Mouse (Mus musculus) embryonic facial prominence, embryonic 15.5 days (tissue): Measurements from ENCODE around the gene Esyt2. TPM values are rescaled to one million over a fixed set of nuclear protein-coding genes. Genes with fewer than 3 reads are reported as not detected.

ENCODE experiments used
- ATAC-seq: fragments of 200-750 bp; cut with Nextera tagmentation; 2 replicates; pipeline ENCODE4 v1.8.0; 2017; ENCODE audit warnings: low read depth, moderate TSS enrichment; ENCODE audit not compliant: insufficient number of reproducible peaks, low FRiP score, low TSS enrichment
- H3K27ac ChIP-seq: fragments of 300-500 bp; sonication (generic); replicated peaks from 2 replicates; pipeline ENCODE4 v1.5.1; 2015; ENCODE audit warnings: mild to moderate bottlenecking, inconsistent platforms
- H3K27me3 ChIP-seq: fragments of 300-500 bp; sonication (generic); 2 replicates; pipeline ENCODE4 v1.6.1; 2015; ENCODE audit warnings: inconsistent platforms
- H3K36me3 ChIP-seq: fragments of 300-500 bp; sonication (generic); 2 replicates; pipeline ENCODE4 v1.6.1; 2015; ENCODE audit warnings: mild to moderate bottlenecking, inconsistent platforms
- H3K4me1 ChIP-seq: fragments of 300-500 bp; sonication (generic); 2 replicates; pipeline ENCODE4 v1.6.1; 2015; ENCODE audit warnings: inconsistent platforms
- H3K4me2 ChIP-seq: fragments of 300-500 bp; sonication (generic); replicated peaks from 2 replicates; pipeline ENCODE4 v1.6.1; 2015; ENCODE audit warnings: mild to moderate bottlenecking, inconsistent platforms
- H3K4me3 ChIP-seq: fragments of 300-500 bp; sonication (generic); replicated peaks from 2 replicates; pipeline ENCODE4 v1.5.1; 2015; ENCODE audit warnings: mild to moderate bottlenecking, inconsistent platforms
- H3K9ac ChIP-seq: fragments of 300-500 bp; sonication (generic); 2 replicates; pipeline ENCODE4 v1.6.1; 2015; ENCODE audit warnings: inconsistent platforms
- H3K9me3 ChIP-seq: fragments of 300-500 bp; sonication (generic); replicated peaks from 2 replicates; pipeline ENCODE4 v1.6.1; 2016; ENCODE audit warnings: inconsistent platforms
- WGBS: fragments of 180-500 bp; shearing (Covaris S2); methylation state at CpG from one replicate; pipeline ENCODE4 v1.1.7; 2015; 5-methylcytosine and 5-hydroxymethylcytosine counted together
- polyA plus RNA-seq: library from polyadenylated mRNA; unstranded; fragments of >200 nt; fragmentation: Nextera tagmentation; extraction: Ambion mirVana; gene quantifications from 2 replicates; pipeline ENCODE4 v1.2.1, GENCODE M21; 2015

Esyt2 gene
- polyA plus RNA-seq, 1 experiment from 2014 or later: 20.3 TPM

- H3K36me3 ChIP-seq: no peaks in the 10 kb centered on the region
- no peak for ATAC-seq
- H3K27me3 ChIP-seq: no peaks in the 10 kb centered on the region
- WGBS: 88% methylated on average over 1 of the region's 1 CpGs
- H3K4me1 ChIP-seq: no peaks in the 10 kb centered on the region
- H3K9me3 ChIP-seq: no peaks in the 10 kb centered on the region
- no peak overlapping the region for H3K27ac ChIP-seq
- no peak overlapping the region for H3K4me2 ChIP-seq
- no peak overlapping the region for H3K4me3 ChIP-seq
- H3K9ac ChIP-seq: no peak overlapping the region
Observed at GRCm38 (mm10) chr12:116313816-116314215, 32.8 kb downstream of the Esyt2 start.

DNA sequence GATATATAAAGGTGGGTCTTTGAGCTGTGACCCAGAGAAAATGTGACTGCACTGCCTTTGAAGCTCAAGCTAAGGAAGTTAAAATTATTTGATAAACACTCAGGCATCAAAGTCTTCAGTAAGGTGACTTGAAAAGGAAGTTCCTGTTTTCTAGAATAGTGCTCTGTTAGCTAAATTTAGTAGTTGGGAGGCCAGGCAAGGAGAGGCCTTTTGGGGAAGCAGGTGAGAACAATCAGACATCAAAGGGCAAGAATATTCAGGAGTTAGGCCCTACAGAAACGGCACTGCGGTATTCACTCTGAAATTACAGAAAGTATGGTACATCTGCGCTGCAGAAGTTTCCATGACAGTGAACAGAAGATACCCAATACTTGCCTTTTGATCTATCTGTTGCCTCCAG lies 34.5 kb downstream of the Esyt2 start:
- H3K4me2 ChIP-seq: no peak overlapping the region
- no peak for ATAC-seq
- 60% methylated on average over 3 of the region's 3 CpGs for WGBS
- no peak overlapping the region for H3K9ac ChIP-seq
- H3K4me1 ChIP-seq: no peaks in the 10 kb centered on the region
- no peak overlapping the region for H3K27ac ChIP-seq
- H3K36me3 ChIP-seq: no peaks in the 10 kb centered on the region
- H3K9me3 ChIP-seq: no peaks in the 10 kb centered on the region
- no peaks in the 10 kb centered on the region for H3K27me3 ChIP-seq
- no peak overlapping the region for H3K4me3 ChIP-seq

GRCm38 (mm10) chr12:116317818-116318217 lies 36.8 kb downstream of the Esyt2 start:
- WGBS: 64% methylated on average over 1 of the region's 1 CpGs
- Histone ChIP-seq H3K27me3 (no peaks in the 10 kb centered on the region), H3K9me3 (no peaks in the 10 kb centered on the region), H3K4me2 (no peak overlapping the region), H3K4me3 (no peak overlapping the region), H3K27ac (no peak overlapping the region), H3K4me1 (no peaks in the 10 kb centered on the region), H3K36me3 (no peaks in the 10 kb centered on the region), H3K9ac (no peak overlapping the region)
- no peak for ATAC-seq

DNA sequence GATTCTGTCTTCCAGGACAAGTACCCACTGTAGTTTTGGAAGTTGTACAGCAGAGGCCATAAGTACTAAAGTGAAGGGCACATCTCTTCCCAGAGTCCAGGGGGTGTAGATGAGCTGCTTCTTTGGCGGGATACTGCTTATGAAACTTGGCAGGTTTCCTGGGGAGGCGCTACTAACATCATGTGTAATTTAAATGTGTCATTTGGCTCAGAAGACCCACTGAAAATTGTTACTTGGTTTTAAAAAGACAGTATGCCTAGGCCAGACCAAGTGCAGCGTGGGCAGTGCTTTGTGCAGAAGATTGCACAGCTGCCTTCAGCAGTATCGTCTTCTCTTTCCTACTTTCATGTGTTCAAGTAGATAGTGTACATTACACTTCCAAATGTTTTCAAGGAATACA lies 44.5 kb downstream of the Esyt2 start:
- no peak overlapping the region for H3K4me3 ChIP-seq
- peak overlapping the region; percentile 44 for H3K27ac ChIP-seq
- peaks cover 17% of the 10 kb centered on the region; the same call in 1 of the 2 replicates for H3K36me3 ChIP-seq
- no peaks in the 10 kb centered on the region for H3K4me1 ChIP-seq
- H3K27me3 ChIP-seq: no peaks in the 10 kb centered on the region
- no peaks in the 10 kb centered on the region for H3K9me3 ChIP-seq
- no peak overlapping the region for H3K9ac ChIP-seq
- WGBS: 49% methylated on average over 4 of the region's 4 CpGs
- H3K4me2 ChIP-seq: no peak overlapping the region
- no peak for ATAC-seq

DNA sequence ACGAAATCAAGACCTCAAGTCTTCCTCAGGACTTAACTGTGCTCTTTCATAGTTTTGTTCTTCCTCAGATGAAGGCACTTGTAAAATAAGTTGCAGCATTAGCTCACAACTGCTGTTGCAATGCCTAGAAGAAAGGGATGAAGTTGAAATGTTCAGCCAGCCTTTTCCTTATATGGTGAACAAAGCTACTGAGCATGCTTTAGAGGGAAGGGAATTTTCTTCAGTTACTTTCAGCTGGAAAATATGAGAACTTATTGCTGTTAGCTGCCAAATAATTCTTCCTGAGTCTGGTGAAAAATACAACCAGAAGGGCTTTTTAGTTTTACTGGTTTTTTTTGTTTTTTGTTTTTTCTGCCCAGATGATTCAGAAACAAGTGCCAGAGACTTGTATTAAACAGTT lies 45.2 kb downstream of the Esyt2 start:
- Histone ChIP-seq H3K4me3 (no peak overlapping the region), H3K4me1 (no peaks in the 10 kb centered on the region), H3K27ac (peak overlapping the region; percentile 79; the same call in 1 of the 2 replicates), H3K9me3 (no peaks in the 10 kb centered on the region), H3K27me3 (no peaks in the 10 kb centered on the region), H3K9ac (no peak overlapping the region), H3K36me3 (peaks cover 17% of the 10 kb centered on the region; the same call in 1 of the 2 replicates), H3K4me2 (no peak overlapping the region)
- ATAC-seq: no peak; the same call in 1 of the 2 replicates
- 57% methylated on average over 1 of the region's 1 CpGs for WGBS

DNA sequence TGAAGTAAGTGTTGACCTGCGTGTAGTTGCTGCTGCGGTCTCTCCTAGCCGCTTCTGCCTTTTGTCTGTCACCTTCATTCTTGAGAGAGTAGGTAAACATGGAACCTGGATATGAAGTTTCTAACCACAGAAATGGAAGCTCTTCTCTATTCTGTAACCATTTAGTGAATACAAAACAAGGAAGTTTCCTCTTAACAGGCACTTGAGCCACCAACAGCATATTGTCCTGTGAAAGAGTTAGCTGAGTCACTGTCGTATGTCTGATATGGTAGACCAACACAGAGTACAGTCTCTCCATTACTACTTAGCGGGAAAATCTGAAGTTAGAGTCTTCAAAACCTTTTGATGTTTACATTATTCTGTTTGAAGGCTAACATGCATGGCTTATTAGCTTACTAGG lies 53.3 kb downstream of the Esyt2 start:
- Histone ChIP-seq H3K9me3 (no peaks in the 10 kb centered on the region), H3K4me3 (no peak overlapping the region), H3K27me3 (no peaks in the 10 kb centered on the region), H3K4me2 (no peak overlapping the region), H3K36me3 (peaks cover 12% of the 10 kb centered on the region), H3K4me1 (no peaks in the 10 kb centered on the region), H3K9ac (no peak overlapping the region), H3K27ac (no peak overlapping the region)
- ATAC-seq: no peak
- WGBS: 93% methylated on average over 5 of the region's 5 CpGs

DNA sequence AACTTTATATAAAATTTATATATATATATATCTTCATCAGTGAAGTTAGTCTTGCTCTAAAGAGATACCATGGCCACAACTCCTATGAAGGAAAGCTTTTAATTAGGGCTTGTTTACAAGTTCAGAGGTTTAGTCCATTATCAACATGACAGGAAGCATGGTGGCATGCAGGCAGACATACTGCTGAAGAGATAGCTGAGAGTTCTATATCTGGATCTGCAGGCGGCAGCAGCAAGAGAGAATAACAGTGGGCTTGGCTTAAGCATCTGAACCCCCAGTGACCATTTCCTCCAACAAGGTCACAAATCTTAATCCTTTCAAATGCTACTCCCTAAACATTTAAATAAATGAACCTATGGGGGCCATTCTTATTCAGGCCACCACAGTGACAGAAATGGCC lies 59.2 kb downstream of the Esyt2 start:
- 85% methylated on average over 1 of the region's 1 CpGs for WGBS

DNA sequence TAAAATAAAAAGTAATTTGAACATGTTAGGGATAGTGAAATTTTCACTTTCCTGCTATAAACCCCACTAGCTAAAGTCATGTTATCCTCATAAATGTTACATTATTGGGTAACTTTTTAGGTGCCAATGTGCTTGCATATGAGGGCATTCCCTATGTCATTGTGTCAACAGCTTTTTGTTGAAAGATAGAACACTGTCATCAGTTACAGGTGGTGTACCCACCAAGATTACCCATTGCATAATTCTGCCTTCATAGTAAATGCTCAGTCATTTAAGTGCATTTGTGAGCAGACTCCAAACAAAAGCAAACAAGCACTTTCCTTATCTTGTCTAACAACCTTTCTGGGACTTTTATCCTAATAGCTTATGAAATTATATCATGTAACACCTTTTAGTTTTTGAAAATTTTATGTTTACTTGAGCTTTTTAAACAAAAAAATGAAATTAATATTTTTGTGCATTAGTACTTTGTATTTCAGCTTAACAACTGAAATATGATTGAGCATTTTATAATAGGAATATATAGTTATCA lies 67.8 kb downstream of the Esyt2 start:
- peaks cover 14% of the 10 kb centered on the region for H3K36me3 ChIP-seq
- no peak for ATAC-seq
- H3K27me3 ChIP-seq: no peaks in the 10 kb centered on the region

More for the DNA sequence above, 59.2 kb downstream of the Esyt2 start:
- Histone ChIP-seq H3K36me3 (peaks cover 27% of the 10 kb centered on the region), H3K27me3 (no peaks in the 10 kb centered on the region), H3K9ac (no peak overlapping the region), H3K4me3 (no peak overlapping the region), H3K27ac (no peak overlapping the region), H3K9me3 (no peaks in the 10 kb centered on the region), H3K4me2 (no peak overlapping the region), H3K4me1 (no peaks in the 10 kb centered on the region)
- no peak for ATAC-seq

GRCm38 (mm10) chr12:116349376-116349775 lies 68.4 kb downstream of the Esyt2 start:
- no peaks in the 10 kb centered on the region for H3K4me1 ChIP-seq
- H3K27me3 ChIP-seq: no peaks in the 10 kb centered on the region
- no peak for ATAC-seq
- no peak overlapping the region for H3K4me2 ChIP-seq
- no peak overlapping the region for H3K27ac ChIP-seq
- H3K9me3 ChIP-seq: no peaks in the 10 kb centered on the region
- H3K9ac ChIP-seq: no peak overlapping the region
- 44% methylated on average over 2 of the region's 2 CpGs for WGBS
- H3K36me3 ChIP-seq: peaks cover 10% of the 10 kb centered on the region; the same call in 1 of the 2 replicates
- H3K4me3 ChIP-seq: no peak overlapping the region

More for the DNA sequence above, 67.8 kb downstream of the Esyt2 start:
- no peaks in the 10 kb centered on the region for H3K9me3 ChIP-seq
- no peak overlapping the region for H3K4me3 ChIP-seq
- no peaks in the 10 kb centered on the region for H3K4me1 ChIP-seq
- no peak overlapping the region for H3K9ac ChIP-seq
- H3K4me2 ChIP-seq: no peak overlapping the region
- no peak overlapping the region for H3K27ac ChIP-seq

- no peaks in the 10 kb centered on the region for H3K27me3 ChIP-seq
- ATAC-seq: no peak
- 89% methylated on average over 4 of the region's 4 CpGs for WGBS
Observed at GRCm38 (mm10) chr12:116351022-116351421, 70.0 kb downstream of the Esyt2 start.

DNA sequence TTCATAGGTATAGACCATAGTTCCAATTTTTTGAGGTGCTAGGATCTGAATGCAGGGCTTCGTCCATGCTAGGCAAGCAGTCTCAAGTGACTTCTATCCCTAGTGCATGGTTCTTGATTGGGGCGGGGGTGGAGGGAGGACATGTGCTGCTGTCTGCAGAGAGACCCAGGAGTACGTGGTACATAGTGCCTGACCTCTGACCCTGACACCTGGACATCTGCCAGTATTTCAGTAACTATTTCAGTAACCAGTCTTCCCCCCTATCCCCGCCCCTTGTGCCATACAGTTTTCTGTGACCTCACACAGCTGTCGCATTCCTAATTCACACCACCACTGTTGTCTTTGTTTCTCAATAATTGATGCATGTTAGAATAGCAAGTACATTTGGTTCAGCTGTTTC lies 71.4 kb downstream of the Esyt2 start:
- H3K27ac ChIP-seq: no peak overlapping the region
- H3K4me2 ChIP-seq: no peak overlapping the region
- no peaks in the 10 kb centered on the region for H3K4me1 ChIP-seq
- H3K36me3 ChIP-seq: 0 out of 2 replicates have a peak, but pooled peaks cover 5% of the 10 kb centered on the region
- H3K27me3 ChIP-seq: no peaks in the 10 kb centered on the region
- no peak overlapping the region for H3K4me3 ChIP-seq
- WGBS: 81% methylated on average over 5 of the region's 5 CpGs
- H3K9me3 ChIP-seq: no peaks in the 10 kb centered on the region
- no peak overlapping the region for H3K9ac ChIP-seq
- ATAC-seq: no peak; the same call in 1 of the 2 replicates

More at GRCm38 (mm10) chr12:116351022-116351421, 70.0 kb downstream of the Esyt2 start:
- Histone ChIP-seq H3K9me3 (no peaks in the 10 kb centered on the region), H3K4me1 (no peaks in the 10 kb centered on the region), H3K27ac (no peak overlapping the region), H3K36me3 (0 out of 2 replicates have a peak, but pooled peaks cover 5% of the 10 kb centered on the region), H3K4me2 (no peak overlapping the region), H3K4me3 (no peak overlapping the region), H3K9ac (no peak overlapping the region)

- no peak overlapping the region for H3K4me2 ChIP-seq
- H3K36me3 ChIP-seq: peaks cover 10% of the 10 kb centered on the region; the same call in 1 of the 2 replicates
- WGBS: 90% methylated on average over 3 of the region's 3 CpGs
- no peak for ATAC-seq
- H3K4me3 ChIP-seq: no peak overlapping the region
- H3K27me3 ChIP-seq: no peaks in the 10 kb centered on the region
- H3K27ac ChIP-seq: no peak overlapping the region
- no peaks in the 10 kb centered on the region for H3K9me3 ChIP-seq
- no peaks in the 10 kb centered on the region for H3K4me1 ChIP-seq
- H3K9ac ChIP-seq: no peak overlapping the region
Observed at GRCm38 (mm10) chr12:116354694-116355093, 73.7 kb downstream of the Esyt2 start.
